Mouse (Mus musculus) intestine, embryonic 16.5 days (tissue): ENCODE results near the gene Rps18. TPM values are rescaled to one million over a fixed set of nuclear protein-coding genes. Genes with fewer than 3 reads are reported as not detected.
"Not testable (repeated sequence)": the region's sequence is repeated elsewhere in the genome, so short reads cannot be mapped to it uniquely, and the experiment has no call there.

Source experiments
- ATAC-seq: fragments of 200-750 bp; cut with Nextera tagmentation; 2 replicates; pipeline ENCODE4 v1.8.0; 2017; ENCODE audit warnings: moderate TSS enrichment, moderate library complexity
- H3K27ac ChIP-seq: fragments of 300-500 bp; sonication (generic); 2 replicates; pipeline ENCODE4 v1.5.1; 2014; ENCODE audit warnings: mild to moderate bottlenecking, low read length
- H3K27me3 ChIP-seq: fragments of 300-500 bp; sonication (generic); replicated peaks from 2 replicates; pipeline ENCODE4 v1.6.1; 2014; ENCODE audit warnings: low read length, control low read depth, mixed read lengths; ENCODE audit not compliant: control insufficient read depth, insufficient read depth
- H3K36me3 ChIP-seq: fragments of 300-500 bp; sonication (generic); 2 replicates; pipeline ENCODE4 v1.6.1; 2014; ENCODE audit warnings: low read length, control low read depth; ENCODE audit not compliant: control insufficient read depth, insufficient read depth
- H3K4me1 ChIP-seq: fragments of 300-500 bp; sonication (generic); 2 replicates; pipeline ENCODE4 v1.6.1; 2014; ENCODE audit warnings: low read length, control low read depth, mixed read lengths; ENCODE audit not compliant: control insufficient read depth, insufficient read depth
- H3K4me2 ChIP-seq: fragments of 300-500 bp; sonication (generic); 2 replicates; pipeline ENCODE4 v1.6.1; 2014; ENCODE audit warnings: low read depth, low read length, control low read depth
- H3K4me3 ChIP-seq: fragments of 300-500 bp; sonication (generic); 2 replicates; pipeline ENCODE4 v1.5.1; 2014; ENCODE audit warnings: mild to moderate bottlenecking, low read length
- H3K9ac ChIP-seq: fragments of 300-500 bp; sonication (generic); 2 replicates; pipeline ENCODE4 v1.6.1; 2014; ENCODE audit warnings: low read depth, low read length
- H3K9me3 ChIP-seq: fragments of 300-500 bp; sonication (generic); 2 replicates; pipeline ENCODE4 v1.6.1; 2016; ENCODE audit warnings: low read length, control low read depth; ENCODE audit not compliant: control insufficient read depth
- WGBS: fragments of 180-500 bp; shearing (Covaris S2); extraction: QIAGEN DNeasy Blood & Tissue Kit; methylation state at CpG from one replicate; pipeline ENCODE4 v1.1.7; 2014; 5-methylcytosine and 5-hydroxymethylcytosine counted together
- polyA plus RNA-seq: library from polyadenylated mRNA; unstranded; fragments of >200 nt; fragmentation: Nextera tagmentation; extraction: Ambion mirVana; gene quantifications from 2 replicates; pipeline ENCODE4 v1.2.1, GENCODE M21; 2015

Gene Rps18
- polyA plus RNA-seq, 1 experiment from 2014 or later, result 1,902 TPM

DNA sequence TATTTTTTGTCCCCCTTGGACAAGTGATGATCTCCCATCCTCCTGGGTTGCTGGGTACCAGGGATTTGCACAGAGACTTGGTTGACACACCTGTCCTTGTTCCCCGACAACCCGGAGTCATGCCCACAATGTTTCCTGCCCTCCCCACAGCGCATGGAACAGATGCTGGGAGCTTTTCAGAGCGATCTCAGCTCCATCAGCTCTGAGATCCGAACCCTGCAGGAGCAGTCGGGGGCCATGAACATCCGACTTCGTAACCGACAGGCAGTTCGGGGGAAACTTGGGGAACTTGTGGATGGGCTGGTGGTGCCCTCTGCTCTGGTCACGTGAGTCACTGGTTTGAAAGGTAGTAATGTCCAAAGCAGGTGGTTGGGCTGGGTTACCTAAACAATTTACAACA, 2.6 kb upstream of the Rps18 start:
- Histone ChIP-seq H3K27me3 (no peaks in the 10 kb centered on the region), H3K4me3 (no peak overlapping the region), H3K4me2 (no peak overlapping the region), H3K9ac (no peak overlapping the region), H3K36me3 (peaks cover 11% of the 10 kb centered on the region; the same call in 1 of the 2 replicates), H3K9me3 (no peaks in the 10 kb centered on the region), H3K27ac (no peak overlapping the region), H3K4me1 (peaks cover 19% of the 10 kb centered on the region)
- ATAC-seq, result no peak
- 94% methylated on average over 11 of the region's 11 CpGs for WGBS

DNA sequence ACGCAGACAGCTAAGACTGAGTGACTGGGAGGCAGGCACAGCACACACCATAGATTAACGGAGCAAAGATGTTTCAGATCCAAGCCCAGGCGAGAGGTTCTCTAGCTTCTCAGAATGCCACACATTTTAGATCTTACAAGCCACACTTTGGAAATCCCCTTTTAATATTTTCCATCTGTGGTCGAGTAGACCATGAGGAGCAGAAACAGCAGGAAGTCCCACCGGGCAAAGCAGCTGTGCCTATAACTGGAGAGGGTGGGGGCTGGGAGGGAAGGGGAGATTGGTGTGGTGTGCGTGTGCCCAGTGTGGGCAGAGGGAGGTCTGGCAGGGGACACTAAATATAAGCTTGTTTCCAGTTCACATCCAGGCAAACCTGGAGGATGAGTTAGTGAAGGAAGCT, 1.7 kb upstream of the Rps18 start:
- ATAC-seq, result no peak
- WGBS, result 88% methylated on average over 6 of the region's 6 CpGs

DNA sequence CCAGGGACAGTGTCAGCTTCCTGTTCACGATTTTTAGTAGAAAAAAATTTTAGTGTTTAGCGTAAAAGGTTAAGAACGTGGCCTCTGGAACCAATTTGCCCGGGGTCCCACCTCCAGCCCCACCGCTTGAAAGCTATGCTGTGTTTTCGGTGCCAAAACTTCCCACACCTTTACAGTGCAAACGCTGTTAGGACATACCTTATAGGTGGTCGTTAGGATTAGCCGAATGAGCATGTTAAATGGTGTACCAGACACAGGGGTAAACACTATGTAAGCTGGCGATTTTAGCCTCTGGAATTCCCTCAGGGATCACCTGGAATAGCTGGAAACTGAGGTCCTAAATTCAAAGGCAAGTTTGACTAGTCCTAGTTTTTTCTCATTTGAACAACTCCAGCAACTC, 535 bp upstream of the Rps18 start:
- ATAC-seq, result no peak
- H3K36me3 ChIP-seq, result peaks cover 7% of the 10 kb centered on the region; the same call in 1 of the 2 replicates
- H3K4me3 ChIP-seq, result peak overlapping the region; percentile 84
- H3K4me2 ChIP-seq, result peak overlapping the region; percentile 89
- H3K4me1 ChIP-seq, result peaks cover 35% of the 10 kb centered on the region
- H3K27ac ChIP-seq, result peak overlapping the region; percentile 91
- H3K9ac ChIP-seq, result peak overlapping the region; percentile 84
- WGBS, result 8% methylated on average over 10 of the region's 10 CpGs
- H3K9me3 ChIP-seq, result no peaks in the 10 kb centered on the region
- H3K27me3 ChIP-seq, result no peaks in the 10 kb centered on the region

More for the DNA sequence above, 1.7 kb upstream of the Rps18 start:
- Histone ChIP-seq H3K4me3 (no peak overlapping the region), H3K4me1 (peaks cover 28% of the 10 kb centered on the region), H3K9ac (no peak overlapping the region), H3K36me3 (peaks cover 7% of the 10 kb centered on the region; the same call in 1 of the 2 replicates), H3K27me3 (no peaks in the 10 kb centered on the region), H3K27ac (no peak overlapping the region), H3K9me3 (no peaks in the 10 kb centered on the region), H3K4me2 (no peak overlapping the region)

DNA sequence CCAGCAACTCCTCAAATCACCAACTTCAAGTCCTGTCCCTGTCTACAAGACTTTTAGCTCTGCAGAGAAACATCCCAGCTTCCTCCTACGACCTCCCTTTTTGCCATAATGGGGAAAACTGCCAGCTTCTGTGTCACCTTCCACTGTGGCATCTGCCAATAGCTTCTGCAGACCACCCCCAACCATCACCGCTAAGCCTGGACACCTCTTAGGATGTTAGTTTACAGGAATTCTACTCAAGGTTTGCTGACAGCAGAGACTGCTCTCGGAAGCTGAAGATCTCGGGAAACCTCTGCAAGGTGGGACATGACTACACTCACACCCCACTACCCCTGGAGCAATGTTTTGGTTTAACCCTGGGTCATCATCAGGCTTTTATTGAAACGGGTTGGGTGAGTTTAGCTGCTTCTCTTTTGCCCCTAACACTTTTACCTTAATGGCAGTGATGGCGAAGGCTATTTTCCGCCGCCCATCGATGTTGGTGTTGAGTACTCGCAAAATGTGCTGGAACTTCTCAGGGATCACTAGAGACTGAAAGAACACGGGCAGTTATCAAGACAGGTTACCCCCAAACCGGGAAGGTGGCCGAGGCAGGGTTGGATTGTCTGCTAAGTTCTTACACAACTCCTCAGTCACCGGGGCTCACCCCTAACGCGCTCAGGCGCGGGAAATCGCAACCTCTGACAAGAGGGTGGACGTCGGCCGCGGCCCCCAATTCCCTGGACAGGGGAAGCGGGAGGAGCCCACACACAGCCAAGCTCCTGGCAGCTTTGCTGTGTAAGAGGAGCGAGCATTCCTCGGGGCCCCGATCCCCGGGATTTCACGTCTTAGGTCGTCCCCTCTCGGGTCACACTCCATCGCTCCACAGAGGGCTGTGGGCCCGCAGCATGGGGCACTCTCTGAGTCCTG, 901 bp downstream of the Rps18 start:
- ATAC-seq, result peak; percentile 12
- Histone ChIP-seq H3K4me3 (peak overlapping the region; percentile 84), H3K27me3 (no peaks in the 10 kb centered on the region), H3K4me2 (peak overlapping the region; percentile 80), H3K9me3 (no peaks in the 10 kb centered on the region), H3K27ac (peak overlapping the region; percentile 85), H3K4me1 (peaks cover 45% of the 10 kb centered on the region), H3K36me3 (peaks cover 5% of the 10 kb centered on the region; the same call in 1 of the 2 replicates), H3K9ac (peak overlapping the region; percentile 95)
- WGBS, result under 1% methylated on average over 33 of the region's 33 CpGs

DNA sequence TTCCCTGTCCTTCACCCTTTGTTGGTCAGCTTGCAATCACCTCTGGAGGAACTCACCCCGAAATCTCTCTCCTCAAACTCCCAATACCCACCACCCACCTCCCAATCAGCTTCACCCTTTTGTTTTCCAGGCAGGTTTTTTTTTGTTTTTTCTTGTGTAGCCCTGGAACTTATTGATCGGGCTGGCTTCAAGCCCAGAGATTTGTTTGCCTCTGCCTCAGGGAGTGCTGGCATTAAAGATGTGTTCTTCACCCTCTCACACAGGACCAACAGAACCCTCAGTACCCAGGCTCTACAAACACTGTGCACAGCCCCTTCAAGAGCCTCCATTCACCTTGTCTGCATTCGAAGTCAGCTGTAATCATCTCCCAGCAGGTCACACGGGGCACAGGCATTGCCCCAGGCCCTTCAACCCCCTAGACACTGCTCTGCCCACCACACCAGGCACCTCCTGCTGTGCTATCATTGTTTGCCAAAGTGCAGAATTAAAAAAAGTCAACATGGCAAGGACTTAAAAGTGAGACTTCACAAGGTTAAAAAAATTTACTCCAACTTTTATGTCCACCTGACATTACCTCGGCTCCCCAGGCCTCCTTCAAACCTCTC, 1.7 kb downstream of the Rps18 start:
- H3K9me3 ChIP-seq, result no peaks in the 10 kb centered on the region
- peak overlapping the region; percentile 80 for H3K4me2 ChIP-seq
- peaks cover 51% of the 10 kb centered on the region for H3K4me1 ChIP-seq
- WGBS, result 38% methylated on average over 5 of the region's 5 CpGs
- H3K4me3 ChIP-seq, result peak overlapping the region; percentile 84
- H3K27me3 ChIP-seq, result no peaks in the 10 kb centered on the region
- peaks cover 1% of the 10 kb centered on the region; the same call in 1 of the 2 replicates for H3K36me3 ChIP-seq
- H3K9ac ChIP-seq, result peak overlapping the region; percentile 95
- peak overlapping the region; percentile 85 for H3K27ac ChIP-seq
- ATAC-seq, result no peak

DNA sequence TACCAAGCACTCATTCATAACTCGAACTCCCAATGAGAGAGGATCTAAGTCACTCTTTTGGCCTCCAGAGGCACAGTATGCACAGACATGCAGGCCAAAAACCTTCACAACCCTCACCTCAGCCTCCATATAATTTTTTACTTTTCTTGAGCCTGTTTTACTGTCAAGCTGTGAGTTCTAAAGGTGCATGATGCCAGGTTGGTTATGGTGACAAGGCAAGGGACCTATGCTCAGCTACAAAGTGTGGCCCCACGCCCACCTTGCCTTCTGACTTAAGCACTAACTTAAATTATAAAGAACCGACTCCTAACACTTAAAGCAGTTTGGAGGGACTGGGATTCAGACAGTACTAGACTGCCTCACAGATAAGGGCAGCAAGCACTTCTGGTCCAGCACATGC, 2.5 kb downstream of the Rps18 start:
- H3K4me3 ChIP-seq, result peak overlapping the region; percentile 84; the same call in 1 of the 2 replicates
- no peak overlapping the region for H3K27ac ChIP-seq
- no peaks in the 10 kb centered on the region for H3K27me3 ChIP-seq
- H3K9me3 ChIP-seq, result no peaks in the 10 kb centered on the region
- 72% methylated on average over 3 of the region's 3 CpGs for WGBS
- H3K4me2 ChIP-seq, result peak overlapping the region; percentile 80
- no peaks in the 10 kb centered on the region for H3K36me3 ChIP-seq
- H3K9ac ChIP-seq, result peak overlapping the region; percentile 95
- ATAC-seq, result no peak
- peaks cover 56% of the 10 kb centered on the region for H3K4me1 ChIP-seq

DNA sequence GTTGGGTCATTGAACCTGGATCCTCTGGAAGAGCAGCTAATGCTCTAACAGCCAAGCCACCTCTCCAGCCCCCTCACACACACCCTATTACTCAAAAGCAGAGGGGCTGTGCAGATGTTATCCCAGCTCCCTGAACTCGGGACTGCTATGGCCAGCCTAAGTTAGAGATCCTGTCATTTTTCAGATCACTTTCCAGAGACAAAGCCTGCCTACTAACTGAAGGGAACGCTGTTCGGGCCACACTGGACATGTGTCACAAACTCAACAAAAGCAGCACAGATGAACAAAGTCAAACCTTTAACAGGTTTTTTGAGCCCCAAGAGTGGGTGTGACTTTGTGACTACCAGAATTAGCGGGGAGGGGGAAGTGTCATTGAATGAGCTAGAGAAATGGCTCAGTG, 2.9 kb downstream of the Rps18 start:
- H3K36me3 ChIP-seq, result 0 out of 2 replicates have a peak, but pooled peaks cover under 1% of the 10 kb centered on the region
- peak overlapping the region; percentile 80 for H3K4me2 ChIP-seq
- no peaks in the 10 kb centered on the region for H3K9me3 ChIP-seq
- H3K27ac ChIP-seq, result peak overlapping the region; percentile 16; the same call in 1 of the 2 replicates
- peak overlapping the region; percentile 84; the same call in 1 of the 2 replicates for H3K4me3 ChIP-seq
- peak overlapping the region; percentile 95 for H3K9ac ChIP-seq
- H3K4me1 ChIP-seq, result peaks cover 59% of the 10 kb centered on the region
- no peak for ATAC-seq
- no peaks in the 10 kb centered on the region for H3K27me3 ChIP-seq
- WGBS, result 82% methylated on average over 4 of the region's 4 CpGs

DNA sequence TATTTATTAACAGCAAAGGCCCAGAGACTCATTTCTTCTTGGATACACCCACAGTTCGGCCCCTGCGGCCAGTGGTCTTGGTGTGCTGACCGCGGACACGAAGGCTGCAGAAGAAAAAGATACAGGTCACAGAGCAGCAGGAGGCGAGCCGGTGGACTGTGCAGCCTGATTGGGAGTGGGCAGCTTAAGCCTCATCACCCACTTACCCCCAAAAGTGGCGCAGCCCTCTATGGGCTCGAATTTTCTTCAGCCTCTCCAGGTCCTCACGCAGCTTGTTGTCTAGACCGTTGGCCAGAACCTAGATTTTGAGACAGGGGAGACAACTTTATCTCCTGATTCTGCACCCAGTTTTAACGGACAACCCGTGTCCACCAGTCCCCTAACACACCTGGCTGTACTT, 3.8 kb downstream of the Rps18 start:
- H3K27ac ChIP-seq, result peak overlapping the region; percentile 98; the same call in 1 of the 2 replicates
- H3K4me2 ChIP-seq, result peak overlapping the region; percentile 91
- ATAC-seq, H3K9me3 ChIP-seq, H3K27me3 ChIP-seq, H3K36me3 ChIP-seq: not testable (repeated sequence)
- peaks cover 59% of the 10 kb centered on the region for H3K4me1 ChIP-seq
- WGBS, result 73% methylated on average over 13 of the region's 13 CpGs
- peak overlapping the region; percentile 61 for H3K4me3 ChIP-seq
- peak overlapping the region; percentile 95 for H3K9ac ChIP-seq
